Mouse (Mus musculus): ENCODE measurements around the gene Gm39115. TPM values are rescaled to one million over a fixed set of nuclear protein-coding genes. Genes with fewer than 3 reads are reported as not detected.
A peak's percentile ranks its signal among the peaks of the same experiment; 100 is the strongest.
"Not testable (repeated sequence)": the region's sequence is repeated elsewhere in the genome, so short reads cannot be mapped to it uniquely, and the experiment has no call there.

The Gm39115 gene
- not detected in 2 replicates for total RNA-seq (2014; fragmentation: Nextera tagmentation)
- not detected in 2 replicates for total RNA-seq (2017)
- not detected in 2 replicates for polyA plus RNA-seq (2012)

GRCm38 (mm10) chr7:142135934-142136333, at the start of gene Gm39115:
Gene Gm39115 (minus strand): TSS chr7:142136034.
- not testable (repeated sequence) for H3K9me3 ChIP-seq (replicated peaks); H3K4me3 ChIP-seq (ENCODE audit: low read depth, low read length); ATAC-seq (ENCODE audit: extremely low read depth, insufficient number of reproducible peaks, low FRiP score, poor library complexity, severe bottlenecking); DNase-seq (ENCODE audit: low spot score); H3K4me1 ChIP-seq (ENCODE audit: insufficient read depth, low read depth, low read length); H3K36me3 ChIP-seq (replicated peaks); H3K27me3 ChIP-seq (ENCODE audit: insufficient read depth, low read length)

- Histone ChIP-seq H3K27me3 (ENCODE audit: insufficient read depth, low read length) (peaks cover 4% of the 10 kb centered on the region), H3K4me1 (ENCODE audit: insufficient read depth, low read depth, low read length) (no peaks in the 10 kb centered on the region), H3K4me3 (ENCODE audit: low read depth, low read length) (no peak overlapping the region), H3K36me3 (replicated peaks) (no peaks in the 10 kb centered on the region), H3K9me3 (replicated peaks) (no peaks in the 10 kb centered on the region)
- DNase-seq (ENCODE audit: low spot score) (no peak), ATAC-seq (ENCODE audit: extremely low read depth, insufficient number of reproducible peaks, low FRiP score, poor library complexity, severe bottlenecking) (no peak)
- TF ChIP-seq POLR2AphosphoS5 (IDR thresholded peaks at IDR 0.05; ENCODE audit: insufficient replicate concordance, low read depth, low read length): no peak
- no peak for TF ChIP-seq TAL1 (conservative IDR thresholded peaks at IDR 0.05; ENCODE audit: low read depth, low read length)
- no peak for TF ChIP-seq GATA1 (IDR thresholded peaks at IDR 0.05; ENCODE audit: borderline replicate concordance, low read length)
- TF ChIP-seq CTCF (IDR thresholded peaks at IDR 0.05; ENCODE audit: low read depth, low read length): no peak
- no peak for TF ChIP-seq GATA2 (IDR thresholded peaks at IDR 0.05; ENCODE audit: borderline replicate concordance, low read depth, low read length)
These were observed 45.2 kb upstream of the Gm39115 start for GRCm38 (mm10) chr7:142181021-142181420.

GRCm38 (mm10) chr7:142178685-142179084, 42.9 kb upstream of the Gm39115 start:
- peaks cover 4% of the 10 kb centered on the region for H3K27me3 ChIP-seq (ENCODE audit: insufficient read depth, low read length)
- H3K4me1 ChIP-seq (ENCODE audit: insufficient read depth, low read depth, low read length): no peaks in the 10 kb centered on the region
- H3K9me3 ChIP-seq (replicated peaks): no peaks in the 10 kb centered on the region
- ATAC-seq (ENCODE audit: extremely low read depth, insufficient number of reproducible peaks, low FRiP score, poor library complexity, severe bottlenecking): no peak
- no peaks in the 10 kb centered on the region for H3K36me3 ChIP-seq (replicated peaks)
- no peak for DNase-seq (ENCODE audit: low spot score)
- no peak overlapping the region for H3K4me3 ChIP-seq (ENCODE audit: low read depth, low read length)
- TF ChIP-seq CTCF (IDR thresholded peaks at IDR 0.05; ENCODE audit: low read depth, low read length) (no peak), TAL1 (conservative IDR thresholded peaks at IDR 0.05; ENCODE audit: low read depth, low read length) (no peak), GATA1 (IDR thresholded peaks at IDR 0.05; ENCODE audit: borderline replicate concordance, low read length) (no peak), GATA2 (IDR thresholded peaks at IDR 0.05; ENCODE audit: borderline replicate concordance, low read depth, low read length) (no peak), POLR2AphosphoS5 (IDR thresholded peaks at IDR 0.05; ENCODE audit: insufficient replicate concordance, low read depth, low read length) (no peak)

- H3K27me3 ChIP-seq (ENCODE audit: insufficient read depth, low read length); H3K4me1 ChIP-seq (ENCODE audit: insufficient read depth, low read depth, low read length); DNase-seq (ENCODE audit: low spot score); H3K9me3 ChIP-seq (replicated peaks); H3K4me3 ChIP-seq (ENCODE audit: low read depth, low read length); H3K36me3 ChIP-seq (replicated peaks); ATAC-seq (ENCODE audit: extremely low read depth, insufficient number of reproducible peaks, low FRiP score, poor library complexity, severe bottlenecking): not testable (repeated sequence)
These were observed 40.1 kb upstream of the Gm39115 start, which contains the start of gene Krtap5-2 for GRCm38 (mm10) chr7:142175905-142176304. Gene Krtap5-2 (minus strand): TSS chr7:142176005.

- Histone ChIP-seq H3K9me3 (replicated peaks) (no peaks in the 10 kb centered on the region), H3K36me3 (replicated peaks) (no peaks in the 10 kb centered on the region), H3K4me1 (ENCODE audit: insufficient read depth, low read depth, low read length) (no peaks in the 10 kb centered on the region), H3K27me3 (ENCODE audit: insufficient read depth, low read length) (no peaks in the 10 kb centered on the region; the same call in 1 of the 2 replicates), H3K4me3 (ENCODE audit: low read depth, low read length) (no peak overlapping the region)
- DNase-seq (ENCODE audit: low spot score) (no peak), ATAC-seq (ENCODE audit: extremely low read depth, insufficient number of reproducible peaks, low FRiP score, poor library complexity, severe bottlenecking) (no peak)
- TF ChIP-seq CTCF (IDR thresholded peaks at IDR 0.05; ENCODE audit: low read depth, low read length) (peak; percentile 63), TAL1 (conservative IDR thresholded peaks at IDR 0.05; ENCODE audit: low read depth, low read length) (no peak)
These were observed 34.0 kb upstream of the Gm39115 start for GRCm38 (mm10) chr7:142169836-142170235.

GRCm38 (mm10) chr7:142165639-142166038, 29.8 kb upstream of the Gm39115 start, which contains the start of gene Gm4553:
Gene Gm4553 (minus strand): TSS chr7:142165739.
- H3K36me3 ChIP-seq (replicated peaks); H3K27me3 ChIP-seq (ENCODE audit: insufficient read depth, low read length); H3K4me1 ChIP-seq (ENCODE audit: insufficient read depth, low read depth, low read length); DNase-seq (ENCODE audit: low spot score); H3K4me3 ChIP-seq (ENCODE audit: low read depth, low read length); H3K9me3 ChIP-seq (replicated peaks); ATAC-seq (ENCODE audit: extremely low read depth, insufficient number of reproducible peaks, low FRiP score, poor library complexity, severe bottlenecking): not testable (repeated sequence)

GRCm38 (mm10) chr7:142159366-142159765, 23.5 kb upstream of the Gm39115 start:
- Histone ChIP-seq H3K4me3 (ENCODE audit: low read depth, low read length) (no peak overlapping the region), H3K9me3 (replicated peaks) (no peaks in the 10 kb centered on the region), H3K36me3 (replicated peaks) (no peaks in the 10 kb centered on the region), H3K27me3 (ENCODE audit: insufficient read depth, low read length) (peaks cover 8% of the 10 kb centered on the region), H3K4me1 (ENCODE audit: insufficient read depth, low read depth, low read length) (no peaks in the 10 kb centered on the region)
- TF ChIP-seq GATA2 (IDR thresholded peaks at IDR 0.05; ENCODE audit: borderline replicate concordance, low read depth, low read length) (no peak), TAL1 (conservative IDR thresholded peaks at IDR 0.05; ENCODE audit: low read depth, low read length) (no peak), POLR2AphosphoS5 (IDR thresholded peaks at IDR 0.05; ENCODE audit: insufficient replicate concordance, low read depth, low read length) (no peak)
- no peak for DNase-seq (ENCODE audit: low spot score)
- no peak for ATAC-seq (ENCODE audit: extremely low read depth, insufficient number of reproducible peaks, low FRiP score, poor library complexity, severe bottlenecking)

- H3K4me1 ChIP-seq (ENCODE audit: insufficient read depth, low read depth, low read length); H3K4me3 ChIP-seq (ENCODE audit: low read depth, low read length); DNase-seq (ENCODE audit: low spot score): not testable (repeated sequence)
These were observed 21.2 kb upstream of the Gm39115 start, which contains the start of gene Gm29735 for GRCm38 (mm10) chr7:142157013-142157412. Gene Gm29735 (minus strand): TSS chr7:142157113.

More at GRCm38 (mm10) chr7:142157013-142157412, 21.2 kb upstream of the Gm39115 start, which contains the start of gene Gm29735:
- ATAC-seq (ENCODE audit: extremely low read depth, insufficient number of reproducible peaks, low FRiP score, poor library complexity, severe bottlenecking); H3K9me3 ChIP-seq (replicated peaks); H3K27me3 ChIP-seq (ENCODE audit: insufficient read depth, low read length); H3K36me3 ChIP-seq (replicated peaks): not testable (repeated sequence)

Data from G1E (cell line).